12 mouse cellular contexts compared by ENCODE assay signal in genomic region chr4:125208136-125208915, GRCm38 (mm10).
"Had no signal": no experiment of that assay in that cellular context is flagged by ENCODE, and none has a peak within 500 bp of the region (broad histone marks: within the 10 kb centered on the region; RNA-seq: fewer than 3 reads in every experiment).

No protein-coding gene starts in this region.

- H3K4me3 ChIP-seq: kidney, embryonic 15.5 days; left cerebral cortex, adult 2 months; liver, embryonic 13.5 days; midbrain, embryonic 13.5 days had no signal

- H3K27me3 ChIP-seq: liver, embryonic 13.5 days had no signal

- DNase-seq: kidney, postnatal 10 days; kidney, postnatal 36 days; layer of hippocampus, postnatal 36 days; liver, embryonic 13.5 days; lung, embryonic 14.5 days; thymus, adult 18-20 months; thymus, postnatal 36 days had no signal

- H3K9me3 ChIP-seq: kidney, embryonic 15.5 days; liver, embryonic 13.5 days; midbrain, embryonic 13.5 days had no signal

- H3K27ac ChIP-seq: kidney, embryonic 15.5 days; left cerebral cortex, adult 2 months; liver, embryonic 13.5 days; macrophage; midbrain, embryonic 13.5 days had no signal

- ATAC-seq: lung, postnatal 0 days; midbrain, embryonic 13.5 days had no signal

- H3K4me2 ChIP-seq: kidney, embryonic 15.5 days; liver, embryonic 13.5 days; lung, embryonic 14.5 days; midbrain, embryonic 13.5 days had no signal

- H3K4me1 ChIP-seq: liver, embryonic 13.5 days; midbrain, embryonic 13.5 days had no signal

- H3K36me3 ChIP-seq: kidney, embryonic 15.5 days; liver, embryonic 13.5 days; midbrain, embryonic 13.5 days had no signal

- H3K9ac ChIP-seq: kidney, embryonic 15.5 days; liver, embryonic 13.5 days; lung, embryonic 14.5 days; midbrain, embryonic 13.5 days had no signal
